In the genomic region with DNA sequence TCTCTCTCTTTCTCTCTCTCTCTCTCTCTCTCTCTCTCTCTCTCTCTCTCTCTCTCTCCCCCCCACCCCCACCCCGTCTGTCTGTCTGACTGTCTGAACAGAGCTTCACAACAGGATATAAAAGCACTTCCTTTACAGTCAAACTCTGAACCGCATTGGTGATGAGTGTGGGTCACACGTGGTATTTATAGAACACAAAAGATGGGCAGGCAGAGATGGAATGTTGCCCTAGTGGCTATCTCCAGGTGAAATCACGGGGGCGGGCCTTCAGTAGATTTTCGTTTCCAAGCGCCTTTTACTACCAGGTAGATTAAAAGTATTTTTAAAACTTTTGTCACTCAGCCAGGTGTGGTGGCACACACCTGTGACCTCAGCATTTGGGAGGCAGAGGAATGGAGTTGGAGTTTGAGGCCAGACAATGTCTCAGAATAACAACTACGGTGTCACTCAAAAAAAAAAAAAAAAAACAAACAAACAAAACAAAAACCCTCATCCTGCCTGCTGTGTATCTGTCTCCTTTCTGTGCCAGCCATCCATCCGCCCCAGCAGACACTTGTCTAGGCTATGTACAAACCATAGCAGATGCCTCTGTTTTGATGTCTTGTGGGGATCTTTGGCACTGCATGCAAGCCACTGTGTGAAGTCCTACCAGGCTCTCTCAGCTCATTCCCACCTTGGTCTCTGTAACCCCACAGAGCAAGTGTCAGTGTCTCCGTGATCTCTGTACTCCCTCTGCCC, we compare ENCODE assay signal across 16 mouse cellular contexts. TPM values are rescaled to one million over a fixed set of nuclear protein-coding genes. Genes with fewer than 3 reads are reported as not detected.
DNase-seq lines count a peak whose midpoint lies in the region; ATAC-seq and TF ChIP-seq lines count a peak whose summit lies in the region.
"Had no signal": no experiment of that assay in that cellular context is flagged by ENCODE, and none has a peak within 500 bp of the region (broad histone marks: within the 10 kb centered on the region; RNA-seq: fewer than 3 reads in every experiment).

No protein-coding gene starts in this region.

- TF ChIP-seq POLR2A in spleen, adult 2 months (IDR thresholded peaks at IDR 0.05; ENCODE audit: low read depth, low read length) = no peak

- peak overlapping the region; percentile 74 for H3K27ac ChIP-seq in spleen, adult 2 months (ENCODE audit: insufficient read depth, low read length)
- H3K27ac ChIP-seq in neural tube, embryonic 15.5 days (replicated peaks) = no peak overlapping the region
- no peak overlapping the region for H3K27ac ChIP-seq in midbrain, embryonic 15.5 days
- H3K27ac ChIP-seq: embryonic facial prominence, embryonic 13.5 days; heart, embryonic 13.5 days; hindbrain, embryonic 10.5 days had no signal

- H3K9me3 ChIP-seq in neural tube, embryonic 15.5 days (replicated peaks) = no peaks in the 10 kb centered on the region
- no peaks in the 10 kb centered on the region for H3K9me3 ChIP-seq in midbrain, embryonic 15.5 days
- H3K9me3 ChIP-seq: embryonic facial prominence, embryonic 13.5 days; heart, embryonic 13.5 days; hindbrain, embryonic 10.5 days had no signal

- no peak overlapping the region for H3K4me2 ChIP-seq in neural tube, embryonic 15.5 days
- H3K4me2 ChIP-seq in midbrain, embryonic 15.5 days = no peak overlapping the region
- H3K4me2 ChIP-seq: embryonic facial prominence, embryonic 13.5 days; heart, embryonic 13.5 days had no signal

- no peaks in the 10 kb centered on the region for H3K27me3 ChIP-seq in spleen, adult 2 months (ENCODE audit: control insufficient read depth, insufficient read depth, low read length)
- no peaks in the 10 kb centered on the region for H3K27me3 ChIP-seq in neural tube, embryonic 15.5 days (replicated peaks)
- H3K27me3 ChIP-seq in midbrain, embryonic 15.5 days (replicated peaks) = no peaks in the 10 kb centered on the region
- H3K27me3 ChIP-seq: embryonic facial prominence, embryonic 13.5 days; heart, embryonic 13.5 days had no signal

- no peak overlapping the region for H3K9ac ChIP-seq in neural tube, embryonic 15.5 days (replicated peaks)
- no peak overlapping the region for H3K9ac ChIP-seq in midbrain, embryonic 15.5 days
- H3K9ac ChIP-seq: embryonic facial prominence, embryonic 13.5 days; heart, embryonic 13.5 days had no signal

- no peaks in the 10 kb centered on the region for H3K36me3 ChIP-seq in spleen, adult 2 months (ENCODE audit: control insufficient read depth, insufficient read depth, low read length)
- H3K36me3 ChIP-seq in neural tube, embryonic 15.5 days = no peaks in the 10 kb centered on the region
- H3K36me3 ChIP-seq in midbrain, embryonic 15.5 days (replicated peaks) = no peaks in the 10 kb centered on the region
- H3K36me3 ChIP-seq: embryonic facial prominence, embryonic 13.5 days; heart, embryonic 13.5 days; hindbrain, embryonic 10.5 days had no signal

- 23% methylated on average over 10 of the region's 10 CpGs for WGBS in spleen, adult 2 months
- WGBS in neural tube, embryonic 15.5 days = 82% methylated on average over 10 of the region's 10 CpGs
- 82% methylated on average over 10 of the region's 10 CpGs for WGBS in midbrain, embryonic 15.5 days

- TF ChIP-seq CTCF in spleen, adult 2 months (IDR thresholded peaks at IDR 0.05; ENCODE audit: extremely low read depth, insufficient read depth, insufficient read length, insufficient replicate concordance) = no peak

- peaks cover 49% of the 10 kb centered on the region for H3K4me1 ChIP-seq in spleen, adult 2 months (ENCODE audit: control insufficient read depth, insufficient read depth, insufficient read length)
- H3K4me1 ChIP-seq in neural tube, embryonic 15.5 days = peaks cover 4% of the 10 kb centered on the region; the same call in 1 of the 2 replicates
- no peaks in the 10 kb centered on the region for H3K4me1 ChIP-seq in midbrain, embryonic 15.5 days

- H3K4me3 ChIP-seq in spleen, adult 2 months (ENCODE audit: extremely low read depth, insufficient read depth, insufficient read length) = no peak overlapping the region
- H3K4me3 ChIP-seq in neural tube, embryonic 15.5 days (replicated peaks) = no peak overlapping the region
- H3K4me3 ChIP-seq in midbrain, embryonic 15.5 days = no peak overlapping the region
- H3K4me3 ChIP-seq: embryonic facial prominence, embryonic 13.5 days; heart, embryonic 13.5 days; hindbrain, embryonic 10.5 days had no signal

- ATAC-seq in activated CD4-positive, CD25-positive, alpha-beta regulatory T cell, adult 4 months = peak; percentile 85
- no peak for ATAC-seq in neural tube, embryonic 15.5 days (ENCODE audit: low FRiP score)
- ATAC-seq in midbrain, embryonic 15.5 days (replicated peaks) = no peak

- DNase-seq in spleen, adult 2 months (ENCODE audit: low read depth in 1 of 2, low spot score in 2 of 2) = no peak
- no peak for DNase-seq in spleen, postnatal 10 days (ENCODE audit: low spot score in 2 of 2)
- DNase-seq in natural killer cell, adult 2 months (ENCODE audit: low spot score in 2 of 2) = peak; percentile 71 to 72
- DNase-seq in thymus, postnatal 4 days = peak; percentile 69
- DNase-seq: cerebellum, adult 11-12 months; cerebellum, postnatal 36 days; gastrocnemius, postnatal 25 days; layer of hippocampus, adult 9-11 months; lung, adult 2 months; right cerebral cortex, adult 18-20 months had no signal

RNA-seq across cellular contexts. Expression of a gene that starts 34.7 kb away (rescaled TPM):
- polyA plus RNA-seq in spleen, adult 2 months (2012; rRNA removed) = 20.8 and 21.6 TPM in 2 replicates
- 100 to 1,000 TPM; 294 to 357 TPM for polyA plus RNA-seq in activated CD4-positive, CD25-positive, alpha-beta regulatory T cell, adult 4 months (2017; shearing (Covaris generic))
- 52.9 and 60.1 TPM in 2 replicates for polyA plus RNA-seq in neural tube, embryonic 15.5 days (2015; fragmentation: Nextera tagmentation; extraction: Ambion mirVana)
- polyA plus RNA-seq in midbrain, embryonic 15.5 days (2015; fragmentation: Nextera tagmentation; extraction: Ambion mirVana) = 43.0 and 50.4 TPM in 2 replicates

Comparison
In these comparisons a context has a peak if more than half of its experiments do, and no peak if none do; other contexts are left out.
1. DNase-seq: peak in natural killer cell, adult 2 months (2 of 2) and thymus, postnatal 4 days (single experiment); none in spleen, adult 2 months (0 of 2) and spleen, postnatal 10 days (0 of 2).